Mouse (Mus musculus) large intestine, adult 2 months (tissue): ENCODE results near the gene Tcte3. TPM values are rescaled to one million over a fixed set of nuclear protein-coding genes. Genes with fewer than 3 reads are reported as not detected.
"Not testable (repeated sequence)": the region's sequence is repeated elsewhere in the genome, so short reads cannot be mapped to it uniquely, and the experiment has no call there.

ENCODE experiments used
- DNase-seq: peaks from one replicate; pipeline ENCODE4 v3.0.0-alpha.2; 2012; ENCODE audit warnings: low read depth, low spot score
- WGBS: fragments of 180-500 bp; shearing (Covaris S2); methylation state at CpG from one replicate; pipeline ENCODE4 v1.1.7; 2018; 5-methylcytosine and 5-hydroxymethylcytosine counted together
- polyA plus RNA-seq: library from polyadenylated mRNA; depleted of rRNA; stranded (reverse); fragments of >200 nt; gene quantifications from 2 replicates; pipeline ENCODE4 v1.2.3, GENCODE M21; 2012

Gene Tcte3
- polyA plus RNA-seq, 1 experiment = not detected

GRCm38 (mm10) chr17:15050338-15050737 is 9.1 kb upstream of the Tcte3 start:
- not testable (repeated sequence) for DNase-seq
- WGBS = no CpG with 5 or more reads among the region's 1 CpGs

DNA sequence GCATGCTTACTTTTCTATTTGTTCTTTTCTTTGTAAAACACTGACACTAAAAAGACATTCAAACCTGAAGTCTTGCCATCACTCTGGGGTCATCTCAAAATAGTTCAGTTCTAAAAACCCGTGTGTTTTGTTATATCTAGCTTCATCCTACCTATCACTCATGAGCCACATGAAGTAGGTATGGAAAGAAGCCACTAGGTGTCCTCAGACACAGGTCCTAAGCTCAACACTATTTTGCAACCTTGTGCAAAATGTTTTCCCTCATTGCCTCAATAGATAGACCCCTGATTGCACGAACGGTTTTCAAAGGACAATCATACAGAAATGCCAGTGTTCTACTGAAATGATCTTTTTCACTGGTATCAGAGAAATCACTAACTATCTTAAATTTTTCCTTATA is 833 bp downstream of the Tcte3 start:
- WGBS = no CpG with 5 or more reads among the region's 3 CpGs
- not testable (repeated sequence) for DNase-seq

DNA sequence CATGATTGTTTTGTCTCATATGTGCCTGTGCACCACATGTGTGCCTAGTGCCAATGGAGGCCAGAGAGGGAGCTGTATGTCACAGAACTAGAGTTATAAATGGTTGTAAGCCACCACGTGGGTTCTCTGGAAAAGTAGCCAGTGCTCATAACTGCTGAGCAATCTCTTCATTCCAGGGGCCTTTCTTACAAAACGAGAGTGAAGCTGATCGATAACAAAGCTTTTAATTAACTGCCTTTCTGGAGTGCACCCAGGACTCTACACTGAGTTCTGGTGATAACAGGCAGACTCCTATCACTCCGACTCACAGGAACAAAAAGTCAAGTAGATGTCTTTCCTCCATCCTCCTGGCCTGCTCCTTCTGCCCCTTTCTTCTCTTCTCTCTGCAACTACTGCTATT is 9.9 kb downstream of the Tcte3 start:
- DNase-seq = not testable (repeated sequence)
- no CpG with 5 or more reads among the region's 4 CpGs for WGBS

GRCm38 (mm10) chr17:15025513-15025912 is 15.8 kb downstream of the Tcte3 start:
- DNase-seq = not testable (repeated sequence)
- WGBS = no CpG with 5 or more reads among the region's 6 CpGs

DNA sequence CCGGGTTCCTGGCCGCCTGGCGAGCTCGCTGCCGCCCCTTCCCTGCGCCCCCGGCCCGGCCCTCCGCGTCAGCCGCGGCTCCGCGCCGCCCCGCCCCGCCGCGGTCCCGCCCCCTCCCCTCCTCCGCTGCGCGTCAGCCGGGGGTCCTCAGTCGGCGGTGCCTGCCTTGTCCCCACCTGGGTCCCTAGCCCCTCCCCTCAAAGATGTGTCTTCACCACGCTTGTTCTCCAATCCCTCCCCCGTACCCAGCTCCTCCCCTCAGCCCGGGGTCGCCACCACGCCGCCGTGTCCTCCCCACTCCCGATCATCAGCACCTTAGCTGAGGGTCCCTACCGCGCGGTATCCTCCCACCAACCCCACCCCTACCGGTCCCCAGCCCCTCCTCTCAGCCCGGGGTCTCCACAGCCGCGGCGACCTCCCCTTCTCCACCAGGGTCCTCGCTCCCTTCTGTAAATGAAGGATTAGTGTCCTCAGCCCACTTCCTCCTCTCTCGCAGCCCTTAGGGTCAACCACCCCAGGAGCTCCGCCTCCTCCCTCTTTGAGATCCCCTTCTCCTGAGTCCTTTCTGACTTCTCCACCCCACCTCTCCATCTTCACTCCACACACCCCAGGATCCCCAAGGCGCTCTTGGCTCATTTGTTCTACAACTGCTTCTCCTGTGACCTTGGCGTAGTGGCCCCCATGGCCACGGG is 16.6 kb downstream of the Tcte3 start:
- WGBS = no CpG with 5 or more reads among the region's 48 CpGs
- not testable (repeated sequence) for DNase-seq

GRCm38 (mm10) chr17:15023878-15024492 is 17.3 kb downstream of the Tcte3 start:
- no CpG with 5 or more reads among the region's 97 CpGs for WGBS
- not testable (repeated sequence) for DNase-seq

- not testable (repeated sequence) for DNase-seq
- WGBS = 82% methylated on average over 3 of the region's 3 CpGs
Measured at GRCm38 (mm10) chr17:15021503-15022220, 19.6 kb downstream of the Tcte3 start.

DNA sequence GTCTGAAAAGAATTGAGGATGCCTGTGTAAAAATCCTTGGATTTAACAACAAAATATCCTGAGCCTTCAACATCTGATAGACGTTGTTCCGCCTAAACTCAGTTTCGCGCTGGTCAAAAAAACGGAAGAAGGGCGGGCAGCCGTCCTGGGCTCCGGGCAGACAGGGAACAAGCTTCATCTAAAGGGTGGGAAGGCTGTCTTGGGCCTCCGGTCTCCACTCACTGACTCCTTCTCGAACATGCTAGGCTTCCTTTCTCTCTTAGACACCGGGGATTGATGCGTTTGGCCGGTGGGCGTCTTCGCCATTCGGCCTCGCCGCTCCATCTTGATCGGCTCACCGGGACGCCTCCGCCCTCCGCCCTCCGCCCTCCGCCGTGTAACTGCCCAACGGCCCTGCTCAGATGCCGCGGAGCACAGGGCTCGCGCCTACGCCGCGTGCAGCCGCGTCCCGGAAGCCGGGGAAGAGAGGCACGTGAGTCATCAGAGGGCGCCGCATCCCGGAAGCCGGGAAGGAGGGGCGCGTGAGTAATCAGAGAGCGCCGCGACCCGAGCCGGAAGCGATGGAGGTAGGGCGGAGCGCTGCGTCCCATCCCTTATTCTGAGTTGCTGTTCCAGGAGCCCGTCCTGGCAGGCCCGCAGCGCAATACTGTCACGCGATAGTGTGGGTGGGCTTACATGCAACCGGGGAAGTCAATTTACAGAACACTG is 31.4 kb downstream of the Tcte3 start, which contains the start of gene Gm3435:
Gene Gm3435, plus strand, starts transcription at position 471 of the 708 bp plus-strand sequence.
- no CpG with 5 or more reads among the region's 60 CpGs for WGBS
- not testable (repeated sequence) for DNase-seq

- DNase-seq = not testable (repeated sequence)
Measured at GRCm38 (mm10) chr17:15009088-15009487, 32.2 kb downstream of the Tcte3 start.

DNA sequence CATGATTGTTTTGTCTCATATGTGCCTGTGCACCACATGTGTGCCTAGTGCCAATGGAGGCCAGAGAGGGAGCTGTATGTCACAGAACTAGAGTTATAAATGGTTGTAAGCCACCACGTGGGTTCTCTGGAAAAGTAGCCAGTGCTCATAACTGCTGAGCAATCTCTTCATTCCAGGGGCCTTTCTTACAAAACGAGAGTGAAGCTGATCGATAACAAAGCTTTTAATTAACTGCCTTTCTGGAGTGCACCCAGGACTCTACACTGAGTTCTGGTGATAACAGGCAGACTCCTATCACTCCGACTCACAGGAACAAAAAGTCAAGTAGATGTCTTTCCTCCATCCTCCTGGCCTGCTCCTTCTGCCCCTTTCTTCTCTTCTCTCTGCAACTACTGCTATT is 41.2 kb downstream of the Tcte3 start:
- no CpG with 5 or more reads among the region's 4 CpGs for WGBS
- not testable (repeated sequence) for DNase-seq

More at GRCm38 (mm10) chr17:15009088-15009487, 32.2 kb downstream of the Tcte3 start:
- WGBS = no CpG with 5 or more reads among the region's 3 CpGs

GRCm38 (mm10) chr17:14994140-14994539 is 47.1 kb downstream of the Tcte3 start:
- no CpG with 5 or more reads among the region's 5 CpGs for WGBS
- not testable (repeated sequence) for DNase-seq

- not testable (repeated sequence) for DNase-seq
- no CpG with 5 or more reads among the region's 47 CpGs for WGBS
Measured at GRCm38 (mm10) chr17:14993139-14993832, 48.0 kb downstream of the Tcte3 start.

- no CpG with 5 or more reads among the region's 98 CpGs for WGBS
Measured at GRCm38 (mm10) chr17:14992522-14993138, 48.7 kb downstream of the Tcte3 start.

GRCm38 (mm10) chr17:14990116-14990702 is 51.1 kb downstream of the Tcte3 start:
- DNase-seq = not testable (repeated sequence)
- WGBS = 79% methylated on average over 4 of the region's 5 CpGs

More at GRCm38 (mm10) chr17:14992522-14993138, 48.7 kb downstream of the Tcte3 start:
- not testable (repeated sequence) for DNase-seq

DNA sequence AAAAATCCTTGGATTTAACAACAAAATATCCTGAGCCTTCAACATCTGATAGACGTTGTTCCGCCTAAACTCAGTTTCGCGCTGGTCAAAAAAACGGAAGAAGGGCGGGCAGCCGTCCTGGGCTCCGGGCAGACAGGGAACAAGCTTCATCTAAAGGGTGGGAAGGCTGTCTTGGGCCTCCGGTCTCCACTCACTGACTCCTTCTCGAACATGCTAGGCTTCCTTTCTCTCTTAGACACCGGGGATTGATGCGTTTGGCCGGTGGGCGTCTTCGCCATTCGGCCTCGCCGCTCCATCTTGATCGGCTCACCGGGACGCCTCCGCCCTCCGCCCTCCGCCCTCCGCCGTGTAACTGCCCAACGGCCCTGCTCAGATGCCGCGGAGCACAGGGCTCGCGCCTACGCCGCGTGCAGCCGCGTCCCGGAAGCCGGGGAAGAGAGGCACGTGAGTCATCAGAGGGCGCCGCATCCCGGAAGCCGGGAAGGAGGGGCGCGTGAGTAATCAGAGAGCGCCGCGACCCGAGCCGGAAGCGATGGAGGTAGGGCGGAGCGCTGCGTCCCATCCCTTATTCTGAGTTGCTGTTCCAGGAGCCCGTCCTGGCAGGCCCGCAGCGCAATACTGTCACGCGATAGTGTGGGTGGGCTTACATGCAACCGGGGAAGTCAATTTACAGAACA is 62.8 kb downstream of the Tcte3 start, which contains the start of the genes 9030025P20Rik and Gm3417:
Gene 9030025P20Rik, plus strand, starts transcription at position 107 of the 677 bp plus-strand sequence.
Gene Gm3417, minus strand, starts transcription at position 429 of the 677 bp plus-strand sequence.
- not testable (repeated sequence) for DNase-seq
- no CpG with 5 or more reads among the region's 60 CpGs for WGBS

DNA sequence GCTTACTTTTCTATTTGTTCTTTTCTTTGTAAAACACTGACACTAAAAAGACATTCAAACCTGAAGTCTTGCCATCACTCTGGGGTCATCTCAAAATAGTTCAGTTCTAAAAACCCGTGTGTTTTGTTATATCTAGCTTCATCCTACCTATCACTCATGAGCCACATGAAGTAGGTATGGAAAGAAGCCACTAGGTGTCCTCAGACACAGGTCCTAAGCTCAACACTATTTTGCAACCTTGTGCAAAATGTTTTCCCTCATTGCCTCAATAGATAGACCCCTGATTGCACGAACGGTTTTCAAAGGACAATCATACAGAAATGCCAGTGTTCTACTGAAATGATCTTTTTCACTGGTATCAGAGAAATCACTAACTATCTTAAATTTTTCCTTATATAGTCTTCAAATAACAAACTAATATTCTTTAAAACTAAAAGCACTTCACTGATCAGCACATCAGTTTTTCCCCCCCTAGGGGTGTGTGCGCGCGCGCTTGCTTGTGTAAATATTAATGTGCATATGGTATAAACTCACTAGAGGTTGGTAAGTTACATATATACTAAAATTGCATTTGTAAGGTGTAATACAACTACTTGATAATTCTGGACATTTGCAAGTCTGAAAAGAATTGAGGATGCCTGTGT is 63.4 kb downstream of the Tcte3 start:
- WGBS = under 1% methylated on average over 4 of the region's 7 CpGs
- DNase-seq = not testable (repeated sequence)
